Mouse (Mus musculus) spleen, adult 2 months (tissue): ENCODE measurements at regions not wholly inside any gene's neighbourhood (a gene's known extent, or its start where the extent isn't known, plus 50 kb on each side); places are given as distances from the start of the nearest gene placed in this dataset.

ENCODE experiments used
- DNase-seq, 2 experiments: peaks; one replicate each; pipeline versions ENCODE4 v3.0.0 to v3.0.0-alpha.2; 2012 to 2021; ENCODE audit warnings: low spot score in 2 of 2, low read depth in 1 of 2
- H3K27ac ChIP-seq: fragments of 200-500 bp; 2 replicates; pipeline ENCODE4 v1.5.1; 2012; ENCODE audit warnings: low read length, inconsistent platforms; ENCODE audit not compliant: insufficient read depth
- H3K27me3 ChIP-seq: fragments of 200-500 bp; 2 replicates; pipeline ENCODE4 v1.6.1; 2012; ENCODE audit warnings: mild to moderate bottlenecking, moderate library complexity, low read length, inconsistent platforms; ENCODE audit not compliant: control insufficient read depth, insufficient read depth
- H3K36me3 ChIP-seq: fragments of 200-500 bp; 2 replicates; pipeline ENCODE4 v1.6.1; 2012; ENCODE audit warnings: mild to moderate bottlenecking, low read length, inconsistent platforms; ENCODE audit not compliant: control insufficient read depth, insufficient read depth
- H3K4me1 ChIP-seq: fragments of 200-500 bp; 2 replicates; pipeline ENCODE4 v1.6.1; 2011; ENCODE audit warnings: inconsistent platforms; ENCODE audit not compliant: control insufficient read depth, insufficient read depth, insufficient read length
- H3K4me3 ChIP-seq: fragments of 200-500 bp; 2 replicates; pipeline ENCODE4 v1.5.1; 2011; ENCODE audit warnings: mild to moderate bottlenecking, inconsistent platforms; ENCODE audit not compliant: insufficient read depth, insufficient read length; ENCODE audit errors: extremely low read depth
- CTCF ChIP-seq: fragments of 200-500 bp; IDR thresholded peaks from 2 replicates; pipeline ENCODE4 v1.5.1; 2011; ENCODE audit warnings: mild to moderate bottlenecking, inconsistent platforms; ENCODE audit not compliant: insufficient read depth, insufficient read length, insufficient replicate concordance; ENCODE audit errors: extremely low read depth
- POLR2A ChIP-seq: fragments of 200-500 bp; IDR thresholded peaks from 2 replicates; pipeline ENCODE4 v1.6.1; 2011; ENCODE audit warnings: low read depth, low read length, inconsistent platforms
- WGBS: fragments of 180-500 bp; shearing (Covaris S2); methylation state at CpG from one replicate; pipeline ENCODE4 v1.1.7; 2018; 5-methylcytosine and 5-hydroxymethylcytosine counted together

DNA sequence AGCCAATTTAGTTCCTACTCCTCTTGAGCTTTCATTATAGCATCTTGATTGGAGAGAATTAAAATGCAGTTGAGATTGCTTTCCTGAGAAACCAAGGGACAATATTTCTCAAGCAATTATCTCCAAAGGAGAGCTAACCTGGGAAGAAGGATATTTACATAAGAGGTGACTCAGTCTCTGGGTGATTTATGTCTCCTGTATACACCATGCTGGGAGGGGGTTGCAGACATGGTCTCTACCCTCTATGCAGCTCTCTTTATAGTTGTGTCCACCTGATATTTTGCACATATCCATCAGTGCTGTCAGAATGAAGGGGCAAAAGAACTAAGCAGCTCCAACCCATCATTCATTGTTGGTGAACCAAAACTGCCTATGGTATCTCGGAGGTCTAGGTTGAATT lies 274.6 kb upstream of the Gm21798 start:
- Histone ChIP-seq H3K27me3 (no peaks in the 10 kb centered on the region), H3K4me3 (no peak overlapping the region), H3K36me3 (no peaks in the 10 kb centered on the region), H3K4me1 (no peaks in the 10 kb centered on the region), H3K27ac (no peak overlapping the region)
- 86% methylated on average over 1 of the region's 1 CpGs for WGBS
- no peak for DNase-seq
- no peak for TF ChIP-seq POLR2A
- no peak for TF ChIP-seq CTCF

DNA sequence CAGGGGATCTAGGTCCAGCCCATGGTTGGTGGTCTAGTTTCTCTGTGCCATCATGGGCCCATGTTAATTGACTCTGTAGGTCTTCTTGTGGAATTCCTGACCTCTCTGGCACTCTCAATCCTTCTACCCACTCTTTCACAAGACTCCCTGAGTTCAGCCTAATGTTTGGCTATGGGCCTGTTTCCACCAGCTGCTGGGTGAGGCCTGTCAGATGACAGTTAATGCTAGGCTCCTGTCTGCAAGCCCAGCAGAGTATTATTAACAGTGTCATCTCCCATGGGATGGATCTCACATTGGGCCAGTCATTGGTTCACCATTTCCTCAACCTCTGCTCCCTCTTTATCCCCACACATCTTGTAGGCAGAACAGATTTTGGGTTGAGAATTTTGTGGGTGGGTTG lies 271.5 kb upstream of the Gm21798 start:
- H3K36me3 ChIP-seq = no peaks in the 10 kb centered on the region
- DNase-seq = no peak
- no peaks in the 10 kb centered on the region for H3K4me1 ChIP-seq
- H3K27me3 ChIP-seq = no peaks in the 10 kb centered on the region
- no peak for TF ChIP-seq POLR2A
- TF ChIP-seq CTCF = no peak
- no peak overlapping the region for H3K4me3 ChIP-seq
- no peak overlapping the region for H3K27ac ChIP-seq

DNA sequence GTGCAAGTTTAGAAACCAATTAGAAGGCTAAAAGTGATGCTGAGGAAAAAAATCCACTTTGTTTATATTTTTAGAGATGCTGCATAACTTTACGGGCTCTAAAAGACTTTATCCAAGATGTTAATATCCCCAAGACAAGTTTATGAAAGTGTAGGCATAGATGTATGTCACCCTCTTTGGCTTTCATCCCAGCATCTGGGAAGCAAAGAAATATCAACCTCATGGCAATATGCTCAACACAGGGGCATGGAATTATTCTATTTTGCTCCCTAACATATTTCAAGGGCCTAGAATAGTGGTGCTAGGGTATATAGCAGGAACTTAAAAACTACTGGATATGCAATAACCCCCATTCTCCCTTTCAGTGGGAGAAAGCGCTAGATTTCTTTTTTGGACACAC lies 260.0 kb upstream of the Gm21798 start:
- H3K36me3 ChIP-seq = no peaks in the 10 kb centered on the region
- DNase-seq = no peak
- no peak overlapping the region for H3K4me3 ChIP-seq
- TF ChIP-seq CTCF (no peak), POLR2A (no peak)
- no peak overlapping the region for H3K27ac ChIP-seq
- WGBS = 88% methylated on average over 2 of the region's 2 CpGs
- H3K27me3 ChIP-seq = no peaks in the 10 kb centered on the region
- H3K4me1 ChIP-seq = no peaks in the 10 kb centered on the region

GRCm38 (mm10) chr15:64558220-64558619 lies 259.3 kb upstream of the Gm21798 start:
- Histone ChIP-seq H3K4me3 (no peak overlapping the region), H3K4me1 (no peaks in the 10 kb centered on the region), H3K27ac (no peak overlapping the region), H3K36me3 (no peaks in the 10 kb centered on the region), H3K27me3 (no peaks in the 10 kb centered on the region)
- DNase-seq = no peak
- 87% methylated on average over 1 of the region's 1 CpGs for WGBS
- TF ChIP-seq CTCF = no peak
- TF ChIP-seq POLR2A = no peak

DNA sequence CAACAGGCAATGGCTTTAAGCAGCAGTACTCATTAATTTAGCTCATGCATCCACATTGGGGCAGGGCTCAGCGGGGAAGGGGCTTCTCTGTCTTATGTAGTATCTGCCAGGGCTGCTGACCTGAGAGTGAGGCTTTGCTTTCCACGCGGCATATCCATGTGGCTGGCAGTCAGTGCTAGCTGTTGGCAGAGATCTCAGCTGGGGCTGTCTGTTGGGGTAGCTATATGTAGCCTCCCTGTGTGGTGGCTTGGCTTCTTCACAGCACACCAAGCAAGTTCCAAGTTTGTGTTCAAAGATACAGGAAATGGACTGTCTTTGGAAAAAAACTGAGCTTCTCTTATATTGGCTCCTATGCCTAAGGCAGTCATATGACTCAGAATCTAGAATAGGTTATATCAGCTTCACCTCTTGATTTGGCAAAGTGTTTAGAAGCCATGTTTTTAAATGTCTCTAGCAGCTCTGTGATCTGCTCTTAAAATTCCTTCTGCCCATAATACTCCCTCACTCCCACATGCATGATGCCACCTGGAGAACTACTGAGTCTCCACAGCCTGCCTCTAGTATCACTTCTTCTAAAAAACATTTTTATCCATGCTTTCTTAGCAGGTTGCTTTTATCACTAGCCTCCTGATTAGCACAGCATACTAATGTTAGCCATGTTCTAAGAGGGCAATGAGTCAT lies 254.9 kb upstream of the Gm21798 start:
- DNase-seq = no peak
- no peak overlapping the region for H3K4me3 ChIP-seq

GRCm38 (mm10) chr15:64564703-64565102 lies 252.8 kb upstream of the Gm21798 start:
- Histone ChIP-seq H3K27ac (no peak overlapping the region), H3K27me3 (no peaks in the 10 kb centered on the region), H3K4me1 (no peaks in the 10 kb centered on the region), H3K36me3 (no peaks in the 10 kb centered on the region), H3K4me3 (no peak overlapping the region)
- no peak for TF ChIP-seq POLR2A
- TF ChIP-seq CTCF = no peak
- 85% methylated on average over 3 of the region's 3 CpGs for WGBS
- DNase-seq = no peak

More for the DNA sequence above, 254.9 kb upstream of the Gm21798 start:
- Histone ChIP-seq H3K4me1 (no peaks in the 10 kb centered on the region), H3K27me3 (no peaks in the 10 kb centered on the region), H3K27ac (no peak overlapping the region), H3K36me3 (no peaks in the 10 kb centered on the region)
- TF ChIP-seq CTCF (no peak), POLR2A (no peak)
- WGBS = 85% methylated on average over 3 of the region's 3 CpGs

- Histone ChIP-seq H3K4me1 (no peaks in the 10 kb centered on the region), H3K4me3 (no peak overlapping the region), H3K27ac (no peak overlapping the region), H3K27me3 (no peaks in the 10 kb centered on the region), H3K36me3 (no peaks in the 10 kb centered on the region)
- 94% methylated on average over 1 of the region's 1 CpGs for WGBS
- no peak for DNase-seq
- no peak for TF ChIP-seq POLR2A
- TF ChIP-seq CTCF = no peak
These were observed 240.5 kb upstream of the Gm21798 start for GRCm38 (mm10) chr15:64576891-64577535.
